Mouse (Mus musculus) liver, embryonic 14.5 days (tissue): ENCODE data around the gene Slc22a12. TPM values are rescaled to one million over a fixed set of nuclear protein-coding genes. Genes with fewer than 3 reads are reported as not detected.

Experiments
- ATAC-seq: fragments of 200-750 bp; cut with Nextera tagmentation; 2 replicates; pipeline ENCODE4 v1.8.0; 2017; ENCODE audit warnings: moderate number of reproducible peaks, mild to moderate bottlenecking, moderate library complexity; ENCODE audit not compliant: insufficient read depth
- DNase-seq, 3 experiments: peaks; one replicate each; pipeline ENCODE4 v3.0.0-alpha.2; 2012 to 2013; ENCODE audit warnings: low read depth in 3 of 3, low spot score in 3 of 3
- H3K27ac ChIP-seq: fragments of 300-500 bp; sonication (generic); 2 replicates; pipeline ENCODE4 v1.5.1; 2014; ENCODE audit warnings: moderate library complexity, mild to moderate bottlenecking, control low read depth, inconsistent platforms
- H3K27me3 ChIP-seq: fragments of 300-500 bp; sonication (generic); 2 replicates; pipeline ENCODE4 v1.6.1; 2014; ENCODE audit warnings: mild to moderate bottlenecking, low read length, moderate library complexity; ENCODE audit not compliant: control insufficient read depth, insufficient read depth
- H3K36me3 ChIP-seq: fragments of 300-500 bp; sonication (generic); replicated peaks from 2 replicates; pipeline ENCODE4 v1.6.1; 2014; ENCODE audit warnings: low read depth; ENCODE audit not compliant: control insufficient read depth, insufficient read depth
- H3K4me1 ChIP-seq, 2 experiments: fragments of 200-500 bp in 1 of 2; fragments of 300-500 bp in 1 of 2; sonication (generic) in 1 of 2; replicated peaks; 2 replicates each; pipeline ENCODE4 v1.6.1; 2012 to 2014; ENCODE audit warnings: antibody characterized with exemption in 1 of 2, inconsistent platforms in 1 of 2, low read length in 1 of 2; ENCODE audit not compliant: control insufficient read depth in 2 of 2, insufficient read depth in 2 of 2
- H3K4me2 ChIP-seq: fragments of 300-500 bp; sonication (generic); 2 replicates; pipeline ENCODE4 v1.6.1; 2014; ENCODE audit warnings: low read depth, mild to moderate bottlenecking, control low read depth, moderate library complexity
- H3K4me3 ChIP-seq, 2 experiments: fragments of 200-500 bp in 1 of 2; fragments of 300-500 bp in 1 of 2; sonication (generic) in 1 of 2; 2 replicates each; pipeline ENCODE4 v1.5.1; 2012 to 2014; ENCODE audit warnings: low read depth in 2 of 2, low read length in 2 of 2, mild to moderate bottlenecking in 2 of 2, control low read depth in 1 of 2, inconsistent platforms in 1 of 2, moderate library complexity in 1 of 2; ENCODE audit not compliant: insufficient read depth in 1 of 2
- H3K9ac ChIP-seq: fragments of 300-500 bp; sonication (generic); replicated peaks from 2 replicates; pipeline ENCODE4 v1.6.1; 2014; ENCODE audit warnings: mild to moderate bottlenecking, control low read depth, moderate library complexity
- H3K9me3 ChIP-seq: fragments of 300-500 bp; sonication (generic); 2 replicates; pipeline ENCODE4 v1.6.1; 2016; ENCODE audit warnings: low read length, mixed read lengths; ENCODE audit not compliant: control insufficient read depth
- CTCF ChIP-seq: IDR thresholded peaks from 2 replicates; pipeline ENCODE4 v1.5.1; 2016; ENCODE audit warnings: antibody characterized with exemption, low read depth, control low read depth
- EP300 ChIP-seq: IDR thresholded peaks from 2 replicates; pipeline ENCODE4 v1.6.1; 2016; ENCODE audit warnings: antibody characterized with exemption, low read depth
- WGBS: fragments of 180-500 bp; shearing (Covaris S2); extraction: QIAGEN DNeasy Blood & Tissue Kit; methylation state at CpG from one replicate; pipeline ENCODE4 v1.1.7; 2014; ENCODE audit not compliant: insufficient replicate concordance; 5-methylcytosine and 5-hydroxymethylcytosine counted together
- polyA plus RNA-seq, 2 experiments: library from polyadenylated mRNA; depleted of rRNA in 1 of 2; stranded (reverse) in 1 of 2; unstranded in 1 of 2; fragments of >200 nt; fragmentation: Nextera tagmentation in 1 of 2; extraction: Ambion mirVana in 1 of 2; gene quantifications; 2 replicates each; pipeline versions ENCODE4 v1.2.1 to v1.2.3; 2012 to 2014

Slc22a12 gene
- polyA plus RNA-seq, 2 experiments, result not detected

DNA sequence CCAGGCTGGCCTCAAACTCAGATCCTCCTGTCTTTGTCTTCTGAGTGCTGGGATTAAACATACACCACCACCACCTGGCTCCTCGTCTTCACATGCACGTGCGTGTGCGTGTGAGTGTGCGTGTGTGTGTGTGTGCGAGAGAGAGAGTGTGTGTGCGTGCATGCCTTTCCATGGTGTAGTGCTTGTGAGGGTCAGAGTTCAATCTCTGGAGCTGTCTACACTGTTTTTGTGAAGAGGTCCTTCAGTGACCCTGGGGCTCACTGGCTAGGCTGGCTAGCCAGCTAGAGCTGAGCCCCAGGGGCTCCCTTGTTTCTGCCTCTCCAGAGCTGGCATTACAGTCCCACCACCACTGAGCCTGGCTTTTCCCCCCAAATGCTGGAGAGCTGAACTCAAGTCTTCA lies 1.3 kb downstream of the Slc22a12 start:
- no peaks in the 10 kb centered on the region for H3K4me1 ChIP-seq
- no peak for TF ChIP-seq CTCF
- TF ChIP-seq EP300, result no peak
- DNase-seq (no peak), ATAC-seq (no peak)
- no peak overlapping the region for H3K9ac ChIP-seq
- H3K9me3 ChIP-seq, result no peaks in the 10 kb centered on the region
- no peak overlapping the region for H3K4me2 ChIP-seq
- H3K27me3 ChIP-seq, result no peaks in the 10 kb centered on the region
- H3K27ac ChIP-seq, result no peak overlapping the region
- no peak overlapping the region for H3K4me3 ChIP-seq
- no peaks in the 10 kb centered on the region for H3K36me3 ChIP-seq
- WGBS, result 68% methylated on average over 7 of the region's 7 CpGs

GRCm38 (mm10) chr19:6540191-6540590 lies 2.6 kb downstream of the Slc22a12 start:
- Histone ChIP-seq H3K4me3 (no peak overlapping the region), H3K36me3 (no peaks in the 10 kb centered on the region), H3K4me1 (no peaks in the 10 kb centered on the region), H3K4me2 (no peak overlapping the region), H3K27ac (no peak overlapping the region), H3K27me3 (no peaks in the 10 kb centered on the region), H3K9me3 (no peaks in the 10 kb centered on the region), H3K9ac (no peak overlapping the region)
- TF ChIP-seq CTCF (no peak), EP300 (no peak)
- WGBS, result 45% methylated on average over 6 of the region's 6 CpGs
- ATAC-seq, result no peak
- DNase-seq, result no peak

DNA sequence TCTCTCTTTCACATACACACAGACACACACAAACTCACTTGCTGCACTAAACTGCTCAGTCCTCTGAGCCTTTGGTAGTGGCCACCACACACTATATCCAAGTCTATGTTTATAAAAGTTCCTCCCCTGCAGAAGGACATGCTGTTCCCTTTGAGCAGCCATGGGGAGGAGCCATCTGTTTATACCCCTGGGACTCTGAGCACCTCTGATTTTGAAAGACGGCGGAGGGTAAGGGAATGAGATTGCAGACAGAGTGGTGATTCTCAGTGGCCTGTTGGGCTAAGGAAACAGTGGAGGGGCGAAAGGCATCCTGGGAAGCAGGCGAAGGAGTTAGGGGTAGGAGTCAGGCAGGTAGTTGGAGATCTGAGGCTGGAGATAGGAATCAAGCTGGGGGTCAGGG lies 3.2 kb downstream of the Slc22a12 start:
- Histone ChIP-seq H3K27ac (no peak overlapping the region), H3K9me3 (no peaks in the 10 kb centered on the region), H3K4me3 (no peak overlapping the region), H3K4me1 (no peaks in the 10 kb centered on the region), H3K36me3 (no peaks in the 10 kb centered on the region), H3K27me3 (no peaks in the 10 kb centered on the region), H3K9ac (no peak overlapping the region), H3K4me2 (no peak overlapping the region)
- no peak for ATAC-seq
- DNase-seq, result no peak
- TF ChIP-seq EP300 (no peak), CTCF (no peak)
- 60% methylated on average over 4 of the region's 4 CpGs for WGBS

DNA sequence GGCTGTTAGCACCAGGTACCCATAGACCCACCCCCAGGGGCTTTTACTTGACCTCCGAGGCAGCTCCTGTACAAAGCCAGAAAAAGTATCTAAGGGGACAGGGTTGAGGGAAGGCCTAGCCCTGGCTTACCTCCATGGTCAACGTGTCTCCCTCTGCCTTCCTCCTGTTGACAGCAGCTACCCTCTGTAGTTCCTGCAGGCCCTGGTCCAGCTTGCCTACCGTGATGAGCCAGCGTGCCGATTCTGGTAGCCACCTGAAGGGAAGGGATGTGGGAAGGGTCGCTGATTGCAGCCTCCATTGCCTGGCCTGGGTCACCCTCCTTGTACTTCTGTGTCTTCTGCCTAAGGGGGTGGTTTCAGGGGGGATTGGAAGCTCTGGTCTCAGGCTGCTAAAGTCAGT lies 4.3 kb downstream of the Slc22a12 start:
- DNase-seq (no peak), ATAC-seq (no peak)
- TF ChIP-seq CTCF (no peak), EP300 (no peak)
- Histone ChIP-seq H3K4me2 (no peak overlapping the region), H3K27ac (no peak overlapping the region), H3K4me1 (no peaks in the 10 kb centered on the region), H3K4me3 (no peak overlapping the region), H3K36me3 (no peaks in the 10 kb centered on the region), H3K9ac (no peak overlapping the region), H3K27me3 (peaks cover 5% of the 10 kb centered on the region; the same call in 1 of the 2 replicates), H3K9me3 (no peaks in the 10 kb centered on the region)
- WGBS, result 47% methylated on average over 6 of the region's 6 CpGs

GRCm38 (mm10) chr19:6537526-6537925 lies 5.3 kb downstream of the Slc22a12 start:
- WGBS, result 44% methylated on average over 8 of the region's 8 CpGs
- Histone ChIP-seq H3K4me1 (no peaks in the 10 kb centered on the region), H3K27me3 (peaks cover 16% of the 10 kb centered on the region), H3K4me2 (no peak overlapping the region), H3K27ac (no peak overlapping the region), H3K4me3 (no peak overlapping the region), H3K36me3 (no peaks in the 10 kb centered on the region), H3K9me3 (no peaks in the 10 kb centered on the region), H3K9ac (no peak overlapping the region)
- ATAC-seq (no peak), DNase-seq (no peak)
- TF ChIP-seq CTCF, result no peak
- no peak for TF ChIP-seq EP300

- Histone ChIP-seq H3K27me3 (peaks cover 24% of the 10 kb centered on the region), H3K4me1 (no peaks in the 10 kb centered on the region), H3K36me3 (no peaks in the 10 kb centered on the region), H3K4me2 (no peak overlapping the region), H3K9ac (no peak overlapping the region), H3K4me3 (no peak overlapping the region), H3K9me3 (no peaks in the 10 kb centered on the region), H3K27ac (no peak overlapping the region)
- TF ChIP-seq CTCF (no peak), EP300 (no peak)
- DNase-seq, result no peak
- no peak for ATAC-seq
- 54% methylated on average over 6 of the region's 6 CpGs for WGBS
Measured at GRCm38 (mm10) chr19:6536696-6537095, 6.1 kb downstream of the Slc22a12 start.
